Mouse (Mus musculus): Measurements from ENCODE around the gene Gm1123. TPM values are rescaled to one million over a fixed set of nuclear protein-coding genes. Genes with fewer than 3 reads are reported as not detected.

The Gm1123 gene
- polyA plus RNA-seq, 1 experiment from 2014 or later = not detected

- Histone ChIP-seq H3K36me3 (ENCODE audit: control insufficient read depth, insufficient read depth, low read length) (no peaks in the 10 kb centered on the region), H3K4me2 (peak overlapping the region; percentile 96), H3K27ac (ENCODE audit: low read depth, low read length) (no peak overlapping the region), H3K4me1 (replicated peaks; ENCODE audit: control insufficient read depth, insufficient read depth, low read length) (peaks cover 7% of the 10 kb centered on the region), H3K27me3 (replicated peaks; ENCODE audit: control insufficient read depth, insufficient read depth, low read length) (peaks cover 4% of the 10 kb centered on the region; the same call in 1 of the 2 replicates), H3K9me3 (ENCODE audit: control insufficient read depth, low read length) (no peaks in the 10 kb centered on the region), H3K4me3 (ENCODE audit: low read depth, low read length) (peak overlapping the region; percentile 80), H3K9ac (ENCODE audit: low read depth, low read length) (peak overlapping the region; percentile 82)
- 43% methylated on average over 9 of the region's 9 CpGs for WGBS
- DNase-seq (ENCODE audit: low spot score) = no peak
- no peak for ATAC-seq (replicated peaks; ENCODE audit: low FRiP score)
Measured at GRCm38 (mm10) chr9:98987131-98987530, 48.4 kb downstream of the Gm1123 start.

- no peaks in the 10 kb centered on the region for H3K9me3 ChIP-seq (ENCODE audit: control insufficient read depth, low read length)
- ATAC-seq (replicated peaks; ENCODE audit: low FRiP score) (peak; percentile 19), DNase-seq (ENCODE audit: low spot score) (peak; percentile 59)
- peak overlapping the region; percentile 82 for H3K9ac ChIP-seq (ENCODE audit: low read depth, low read length)
- H3K4me1 ChIP-seq (replicated peaks; ENCODE audit: control insufficient read depth, insufficient read depth, low read length) = peaks cover 7% of the 10 kb centered on the region
- H3K4me3 ChIP-seq (ENCODE audit: low read depth, low read length) = peak overlapping the region; percentile 80
- no peak overlapping the region for H3K27ac ChIP-seq (ENCODE audit: low read depth, low read length)
- H3K36me3 ChIP-seq (ENCODE audit: control insufficient read depth, insufficient read depth, low read length) = no peaks in the 10 kb centered on the region
- under 1% methylated on average over 50 of the region's 50 CpGs for WGBS
- peaks cover 4% of the 10 kb centered on the region; the same call in 1 of the 2 replicates for H3K27me3 ChIP-seq (replicated peaks; ENCODE audit: control insufficient read depth, insufficient read depth, low read length)
- peak overlapping the region; percentile 96 for H3K4me2 ChIP-seq
Measured at GRCm38 (mm10) chr9:98986476-98987096, 48.9 kb downstream of the Gm1123 start.

- H3K27me3 ChIP-seq (replicated peaks; ENCODE audit: control insufficient read depth, insufficient read depth, low read length) = peaks cover 4% of the 10 kb centered on the region; the same call in 1 of the 2 replicates
- H3K36me3 ChIP-seq (ENCODE audit: control insufficient read depth, insufficient read depth, low read length) = no peaks in the 10 kb centered on the region
- ATAC-seq (replicated peaks; ENCODE audit: low FRiP score) (peak; percentile 100), DNase-seq (ENCODE audit: low spot score) (peak; percentile 100)
- peak within 1 kb of the TSS; percentile 96 for H3K4me2 ChIP-seq
- H3K27ac ChIP-seq (ENCODE audit: low read depth, low read length) = no peak within 1 kb of the TSS
- H3K9ac ChIP-seq (ENCODE audit: low read depth, low read length) = peak within 1 kb of the TSS; percentile 82
- H3K4me1 ChIP-seq (replicated peaks; ENCODE audit: control insufficient read depth, insufficient read depth, low read length) = peaks cover 7% of the 10 kb centered on the region
- H3K4me3 ChIP-seq (ENCODE audit: low read depth, low read length) = peak within 1 kb of the TSS; percentile 80
- no peaks in the 10 kb centered on the region for H3K9me3 ChIP-seq (ENCODE audit: control insufficient read depth, low read length)
- WGBS = 2% methylated on average over 45 of the region's 45 CpGs
Measured at GRCm38 (mm10) chr9:98985800-98986475, 49.6 kb downstream of the Gm1123 start, which contains the start of gene Faim. Gene Faim, plus strand, starts transcription at chr9:98986373.

GRCm38 (mm10) chr9:98979431-98980416 lies 55.8 kb downstream of the Gm1123 start:
- Histone ChIP-seq H3K4me2 (peak overlapping the region; percentile 53), H3K4me3 (ENCODE audit: low read depth, low read length) (peak overlapping the region; percentile 27), H3K27me3 (replicated peaks; ENCODE audit: control insufficient read depth, insufficient read depth, low read length) (peaks cover 20% of the 10 kb centered on the region), H3K27ac (ENCODE audit: low read depth, low read length) (no peak overlapping the region), H3K4me1 (replicated peaks; ENCODE audit: control insufficient read depth, insufficient read depth, low read length) (no peaks in the 10 kb centered on the region), H3K36me3 (ENCODE audit: control insufficient read depth, insufficient read depth, low read length) (no peaks in the 10 kb centered on the region), H3K9me3 (ENCODE audit: control insufficient read depth, low read length) (no peaks in the 10 kb centered on the region), H3K9ac (ENCODE audit: low read depth, low read length) (no peak overlapping the region)
- WGBS = 8% methylated on average over 29 of the region's 29 CpGs
- DNase-seq (ENCODE audit: low spot score) (peak; percentile 77), ATAC-seq (replicated peaks; ENCODE audit: low FRiP score) (peak; percentile 73)

GRCm38 (mm10) chr9:98976520-98976919 lies 59.0 kb downstream of the Gm1123 start:
- ATAC-seq (replicated peaks; ENCODE audit: low FRiP score) = no peak; the same call in 1 of the 2 replicates
- 37% methylated on average over 5 of the region's 5 CpGs for WGBS

GRCm38 (mm10) chr9:98976081-98976480 lies 59.4 kb downstream of the Gm1123 start:
- H3K4me3 ChIP-seq (ENCODE audit: low read depth, low read length) = no peak overlapping the region
- no peak overlapping the region for H3K4me2 ChIP-seq
- H3K27ac ChIP-seq (ENCODE audit: low read depth, low read length) = no peak overlapping the region
- no peak overlapping the region for H3K9ac ChIP-seq (ENCODE audit: low read depth, low read length)
- H3K4me1 ChIP-seq (replicated peaks; ENCODE audit: control insufficient read depth, insufficient read depth, low read length) = no peaks in the 10 kb centered on the region
- DNase-seq (ENCODE audit: low spot score) (no peak), ATAC-seq (replicated peaks; ENCODE audit: low FRiP score) (no peak)
- 82% methylated on average over 1 of the region's 1 CpGs for WGBS
- peaks cover 50% of the 10 kb centered on the region for H3K27me3 ChIP-seq (replicated peaks; ENCODE audit: control insufficient read depth, insufficient read depth, low read length)
- H3K9me3 ChIP-seq (ENCODE audit: control insufficient read depth, low read length) = no peaks in the 10 kb centered on the region
- no peaks in the 10 kb centered on the region for H3K36me3 ChIP-seq (ENCODE audit: control insufficient read depth, insufficient read depth, low read length)

More at GRCm38 (mm10) chr9:98976520-98976919, 59.0 kb downstream of the Gm1123 start:
- H3K36me3 ChIP-seq (ENCODE audit: control insufficient read depth, insufficient read depth, low read length) = no peaks in the 10 kb centered on the region
- H3K9me3 ChIP-seq (ENCODE audit: control insufficient read depth, low read length) = no peaks in the 10 kb centered on the region
- no peak overlapping the region for H3K27ac ChIP-seq (ENCODE audit: low read depth, low read length)
- no peaks in the 10 kb centered on the region for H3K4me1 ChIP-seq (replicated peaks; ENCODE audit: control insufficient read depth, insufficient read depth, low read length)
- peaks cover 45% of the 10 kb centered on the region for H3K27me3 ChIP-seq (replicated peaks; ENCODE audit: control insufficient read depth, insufficient read depth, low read length)
- no peak overlapping the region for H3K9ac ChIP-seq (ENCODE audit: low read depth, low read length)
- no peak for DNase-seq (ENCODE audit: low spot score)
- no peak overlapping the region for H3K4me2 ChIP-seq
- no peak overlapping the region for H3K4me3 ChIP-seq (ENCODE audit: low read depth, low read length)

- H3K36me3 ChIP-seq (ENCODE audit: control insufficient read depth, insufficient read depth, low read length) = no peaks in the 10 kb centered on the region
- H3K9me3 ChIP-seq (ENCODE audit: control insufficient read depth, low read length) = peaks cover 3% of the 10 kb centered on the region; the same call in 1 of the 2 replicates
- H3K4me3 ChIP-seq (ENCODE audit: low read depth, low read length) = no peak overlapping the region
- H3K4me2 ChIP-seq = no peak overlapping the region
- ATAC-seq (replicated peaks; ENCODE audit: low FRiP score) (no peak), DNase-seq (ENCODE audit: low spot score) (no peak)
- H3K4me1 ChIP-seq (replicated peaks; ENCODE audit: control insufficient read depth, insufficient read depth, low read length) = no peaks in the 10 kb centered on the region
- H3K27ac ChIP-seq (ENCODE audit: low read depth, low read length) = no peak overlapping the region
- no peak overlapping the region for H3K9ac ChIP-seq (ENCODE audit: low read depth, low read length)
- H3K27me3 ChIP-seq (replicated peaks; ENCODE audit: control insufficient read depth, insufficient read depth, low read length) = peaks cover 60% of the 10 kb centered on the region
- WGBS = 33% methylated on average over 2 of the region's 2 CpGs
Measured at GRCm38 (mm10) chr9:98974898-98975297, 60.6 kb downstream of the Gm1123 start.

GRCm38 (mm10) chr9:98973561-98973960 lies 62.0 kb downstream of the Gm1123 start:
- Histone ChIP-seq H3K4me2 (peak overlapping the region; percentile 59), H3K9ac (ENCODE audit: low read depth, low read length) (no peak overlapping the region), H3K9me3 (ENCODE audit: control insufficient read depth, low read length) (peaks cover 3% of the 10 kb centered on the region; the same call in 1 of the 2 replicates), H3K27me3 (replicated peaks; ENCODE audit: control insufficient read depth, insufficient read depth, low read length) (peaks cover 72% of the 10 kb centered on the region), H3K36me3 (ENCODE audit: control insufficient read depth, insufficient read depth, low read length) (no peaks in the 10 kb centered on the region), H3K4me3 (ENCODE audit: low read depth, low read length) (peak overlapping the region; percentile 36), H3K27ac (ENCODE audit: low read depth, low read length) (no peak overlapping the region), H3K4me1 (replicated peaks; ENCODE audit: control insufficient read depth, insufficient read depth, low read length) (no peaks in the 10 kb centered on the region)
- DNase-seq (ENCODE audit: low spot score) (no peak), ATAC-seq (replicated peaks; ENCODE audit: low FRiP score) (no peak)
- WGBS = 6% methylated on average over 7 of the region's 7 CpGs

Data from liver, embryonic 11.5 days (tissue).